Mouse (Mus musculus): ENCODE results near the gene Foxp3. TPM values are rescaled to one million over a fixed set of nuclear protein-coding genes. Genes with fewer than 3 reads are reported as not detected.
A peak's percentile ranks its signal among the peaks of the same experiment; 100 is the strongest.

Gene Foxp3
- polyA plus RNA-seq, 1 experiment: 7.7 TPM

- peak; percentile 87 for DNase-seq
- H3K36me3 ChIP-seq (ENCODE audit: control insufficient read depth, insufficient read depth, low read length): no peaks in the 10 kb centered on the region
- no peak within 1 kb of the TSS for H3K27ac ChIP-seq (ENCODE audit: control insufficient read depth, insufficient read depth, low read length)
- WGBS: 2% methylated on average over 39 of the region's 42 CpGs
- no peaks in the 10 kb centered on the region; the same call in 1 of the 2 replicates for H3K27me3 ChIP-seq (ENCODE audit: control insufficient read depth, insufficient read depth, low read length)
- H3K4me1 ChIP-seq (replicated peaks; ENCODE audit: control insufficient read depth, insufficient read depth, low read length): 0 out of 2 replicates have a peak, but pooled peaks cover 5% of the 10 kb centered on the region
- no peak for TF ChIP-seq POLR2A (IDR thresholded peaks at IDR 0.05; ENCODE audit: control insufficient read depth, extremely low read depth, insufficient read depth, low read length, poor library complexity)
- no peak for TF ChIP-seq CTCF (IDR thresholded peaks at IDR 0.05; ENCODE audit: borderline replicate concordance, control insufficient read depth, extremely low read depth, insufficient read depth, low read length, poor library complexity)
- H3K4me3 ChIP-seq (ENCODE audit: control insufficient read depth, insufficient read depth, low read length): no peak within 1 kb of the TSS
Observed at GRCm38 (mm10) chrX:7638401-7639091, 65.1 kb downstream of the Foxp3 start, which contains the start of gene Syp. Gene Syp (plus strand): TSS chrX:7638471.

- TF ChIP-seq CTCF (IDR thresholded peaks at IDR 0.05; ENCODE audit: borderline replicate concordance, control insufficient read depth, extremely low read depth, insufficient read depth, low read length, poor library complexity) (no peak), POLR2A (IDR thresholded peaks at IDR 0.05; ENCODE audit: control insufficient read depth, extremely low read depth, insufficient read depth, low read length, poor library complexity) (no peak)
- no peak for DNase-seq
- H3K4me3 ChIP-seq (ENCODE audit: control insufficient read depth, insufficient read depth, low read length): no peak overlapping the region
- 0 out of 2 replicates have a peak, but pooled peaks cover 5% of the 10 kb centered on the region for H3K4me1 ChIP-seq (replicated peaks; ENCODE audit: control insufficient read depth, insufficient read depth, low read length)
- no peaks in the 10 kb centered on the region; the same call in 1 of the 2 replicates for H3K27me3 ChIP-seq (ENCODE audit: control insufficient read depth, insufficient read depth, low read length)
- 21% methylated on average over 13 of the region's 13 CpGs for WGBS
- H3K36me3 ChIP-seq (ENCODE audit: control insufficient read depth, insufficient read depth, low read length): no peaks in the 10 kb centered on the region
- H3K27ac ChIP-seq (ENCODE audit: control insufficient read depth, insufficient read depth, low read length): no peak overlapping the region
Observed at GRCm38 (mm10) chrX:7639536-7640325, 66.3 kb downstream of the Foxp3 start.

GRCm38 (mm10) chrX:7640785-7641184, 67.3 kb downstream of the Foxp3 start:
- no peaks in the 10 kb centered on the region for H3K36me3 ChIP-seq (ENCODE audit: control insufficient read depth, insufficient read depth, low read length)
- H3K27ac ChIP-seq (ENCODE audit: control insufficient read depth, insufficient read depth, low read length): no peak overlapping the region
- H3K4me3 ChIP-seq (ENCODE audit: control insufficient read depth, insufficient read depth, low read length): no peak overlapping the region
- H3K4me1 ChIP-seq (replicated peaks; ENCODE audit: control insufficient read depth, insufficient read depth, low read length): 0 out of 2 replicates have a peak, but pooled peaks cover 5% of the 10 kb centered on the region
- no peak for TF ChIP-seq POLR2A (IDR thresholded peaks at IDR 0.05; ENCODE audit: control insufficient read depth, extremely low read depth, insufficient read depth, low read length, poor library complexity)
- no peak for TF ChIP-seq CTCF (IDR thresholded peaks at IDR 0.05; ENCODE audit: borderline replicate concordance, control insufficient read depth, extremely low read depth, insufficient read depth, low read length, poor library complexity)
- 31% methylated on average over 12 of the region's 12 CpGs for WGBS
- H3K27me3 ChIP-seq (ENCODE audit: control insufficient read depth, insufficient read depth, low read length): no peaks in the 10 kb centered on the region; the same call in 1 of the 2 replicates
- DNase-seq: no peak

Other genes starting within 250 kb of the Foxp3 start
- gene Usp27x, start 197.8 kb upstream of the Foxp3 start, polyA plus RNA-seq (2012; rRNA removed): 0.64 and 0.73 TPM in 2 replicates
- gene Ppp1r3f, start 639 bp downstream of the Foxp3 start, polyA plus RNA-seq (2012; rRNA removed): 5.5 and 5.8 TPM in 2 replicates
- gene Ccdc22, start 31.9 kb downstream of the Foxp3 start, polyA plus RNA-seq (2012; rRNA removed): 34.1 and 35.7 TPM in 2 replicates
- gene Cacna1f, start 33.4 kb downstream of the Foxp3 start, polyA plus RNA-seq (2012; rRNA removed): 0.04 and 0.12 TPM in 2 replicates
- 1.2 and 1.8 TPM in 2 replicates for gene Syp, start 64.8 kb downstream of the Foxp3 start, polyA plus RNA-seq (2012; rRNA removed)
- 29.7 TPM in 2 replicates for gene Prickle3, start 83.6 kb downstream of the Foxp3 start, polyA plus RNA-seq (2012; rRNA removed)
- 144 and 149 TPM in 2 replicates for gene Plp2, start 97.7 kb downstream of the Foxp3 start, polyA plus RNA-seq (2012; rRNA removed)
- gene Magix, start 107.6 kb downstream of the Foxp3 start, polyA plus RNA-seq (2012; rRNA removed): 0.82 and 3.0 TPM in 2 replicates
- gene Gpkow, start 123.5 kb downstream of the Foxp3 start, polyA plus RNA-seq (2012; rRNA removed): 12.2 and 12.8 TPM in 2 replicates
- gene Wdr45, start 140.7 kb downstream of the Foxp3 start, polyA plus RNA-seq (2012; rRNA removed): 86.6 and 105 TPM in 2 replicates
- gene Gm45208, start 148.6 kb downstream of the Foxp3 start, polyA plus RNA-seq (2012; rRNA removed): 1.8 and 1.9 TPM in 2 replicates
- 39.9 and 44.4 TPM in 2 replicates for gene Praf2, start 154.8 kb downstream of the Foxp3 start, polyA plus RNA-seq (2012; rRNA removed)
- 6.8 and 9.3 TPM in 2 replicates for gene Ccdc120, start 177.3 kb downstream of the Foxp3 start, polyA plus RNA-seq (2012; rRNA removed)
- gene Tfe3, start 188.9 kb downstream of the Foxp3 start, polyA plus RNA-seq (2012; rRNA removed): 26.4 and 29.5 TPM in 2 replicates
- 68.4 and 73.1 TPM in 2 replicates for gene Gripap1, start 216.1 kb downstream of the Foxp3 start, polyA plus RNA-seq (2012; rRNA removed)
- gene Kcnd1, start 248.6 kb downstream of the Foxp3 start, polyA plus RNA-seq (2012; rRNA removed): 1.1 TPM in 2 replicates